Mouse (Mus musculus): ENCODE results near the gene Kif2c. TPM values are rescaled to one million over a fixed set of nuclear protein-coding genes. Genes with fewer than 3 reads are reported as not detected.

Gene Kif2c
- polyA plus RNA-seq, 1 experiment = 2.5 TPM

DNA sequence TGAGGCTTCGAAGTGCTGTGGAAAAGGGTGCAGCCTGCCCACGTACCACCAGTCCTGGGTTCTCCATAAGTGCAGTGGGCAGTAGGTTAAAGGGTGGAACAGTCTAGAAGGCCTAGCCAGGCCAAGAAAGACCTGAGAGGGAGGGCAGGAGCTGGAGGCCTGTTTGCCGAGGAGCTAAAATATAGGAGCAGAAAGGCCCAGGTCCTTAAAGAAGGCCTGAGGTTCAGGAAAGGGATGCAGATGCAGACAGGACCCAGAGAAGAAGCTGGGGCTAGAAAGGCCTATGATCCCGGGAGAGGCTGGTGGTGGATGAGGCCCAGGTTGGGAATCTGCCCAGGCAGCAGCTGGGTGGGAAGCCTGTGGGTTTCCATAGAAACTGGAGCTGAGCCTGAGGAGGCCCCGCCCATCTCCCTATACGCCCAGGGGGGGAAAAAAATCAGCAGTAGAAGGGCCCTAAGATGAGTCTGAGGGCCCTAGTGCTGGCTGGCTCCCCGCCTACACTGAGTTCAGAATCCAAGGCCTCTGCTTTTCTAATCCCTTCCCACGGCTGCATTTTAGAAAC, 57.0 kb downstream of the Kif2c start, which contains the start of gene Btbd19:
Gene Btbd19, minus strand, starts transcription at position 378 of the 562 bp plus-strand sequence.
- Histone ChIP-seq H3K4me3 (ENCODE audit: extremely low read depth, insufficient read depth, insufficient read length) (peak within 1 kb of the TSS; percentile 31), H3K27me3 (ENCODE audit: control insufficient read depth, insufficient read depth, low read length) (no peaks in the 10 kb centered on the region), H3K36me3 (ENCODE audit: control insufficient read depth, insufficient read depth, low read length) (peaks cover 4% of the 10 kb centered on the region; the same call in 1 of the 2 replicates), H3K27ac (ENCODE audit: insufficient read depth, low read length) (peak within 1 kb of the TSS; percentile 97), H3K4me1 (ENCODE audit: control insufficient read depth, insufficient read depth, insufficient read length) (peaks cover 41% of the 10 kb centered on the region)
- WGBS = 40% methylated on average over 8 of the region's 8 CpGs
- no peak for DNase-seq (ENCODE audit: low read depth in 1 of 2, low spot score in 2 of 2)
- no peak for TF ChIP-seq CTCF (IDR thresholded peaks at IDR 0.05; ENCODE audit: extremely low read depth, insufficient read depth, insufficient read length, insufficient replicate concordance)

DNA sequence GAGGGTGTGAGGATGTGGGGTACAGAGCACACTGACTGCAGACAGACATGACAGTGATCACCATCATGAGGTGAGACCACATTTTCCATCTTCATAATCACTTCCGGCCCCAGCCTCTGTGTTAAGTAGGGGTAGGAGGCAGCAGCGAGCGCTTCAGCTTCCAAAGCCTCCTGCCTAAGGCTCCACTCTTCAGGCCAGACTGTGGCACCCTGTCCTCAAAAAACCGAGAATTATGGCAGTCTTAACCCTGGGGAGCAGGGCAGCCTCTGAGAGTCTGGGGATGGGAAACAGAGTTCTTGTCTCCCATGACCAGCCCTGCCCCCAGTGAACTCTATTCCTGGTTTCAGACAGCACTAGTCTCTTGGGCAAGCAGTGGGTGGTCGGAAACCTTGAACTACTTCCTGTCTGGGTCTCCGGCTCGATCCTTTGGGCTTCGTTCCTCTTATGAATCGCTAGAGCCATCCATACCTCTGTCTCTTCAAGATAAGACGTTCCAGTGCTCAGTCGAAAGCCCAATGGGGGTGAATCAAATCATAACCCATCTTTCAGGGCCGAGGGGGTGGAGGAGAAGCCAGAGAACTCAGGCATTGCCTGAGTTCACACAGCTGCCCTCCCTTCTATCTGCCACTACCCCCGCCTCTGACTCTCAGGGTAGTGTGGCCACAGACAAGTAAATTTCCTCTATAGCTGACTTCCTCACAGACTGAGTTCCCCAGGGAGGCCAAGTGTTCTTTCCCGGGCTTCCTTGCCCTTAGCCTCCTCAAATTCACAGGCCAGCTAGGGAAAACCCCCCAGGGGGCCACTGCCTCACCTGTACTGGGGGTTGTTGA, 57.7 kb downstream of the Kif2c start:
- H3K36me3 ChIP-seq (ENCODE audit: control insufficient read depth, insufficient read depth, low read length) = peaks cover 3% of the 10 kb centered on the region; the same call in 1 of the 2 replicates
- peak overlapping the region; percentile 97 for H3K27ac ChIP-seq (ENCODE audit: insufficient read depth, low read length)
- TF ChIP-seq CTCF (IDR thresholded peaks at IDR 0.05; ENCODE audit: extremely low read depth, insufficient read depth, insufficient read length, insufficient replicate concordance) = no peak
- no peak; the same call in 1 of the 2 replicates for TF ChIP-seq POLR2A (IDR thresholded peaks at IDR 0.05; ENCODE audit: low read depth, low read length)
- H3K27me3 ChIP-seq (ENCODE audit: control insufficient read depth, insufficient read depth, low read length) = no peaks in the 10 kb centered on the region
- peak overlapping the region; percentile 31 for H3K4me3 ChIP-seq (ENCODE audit: extremely low read depth, insufficient read depth, insufficient read length)
- DNase-seq (ENCODE audit: low read depth in 1 of 2, low spot score in 2 of 2) = peak; percentile 68 to 87
- peaks cover 41% of the 10 kb centered on the region for H3K4me1 ChIP-seq (ENCODE audit: control insufficient read depth, insufficient read depth, insufficient read length)
- 1% methylated on average over 14 of the region's 14 CpGs for WGBS

DNA sequence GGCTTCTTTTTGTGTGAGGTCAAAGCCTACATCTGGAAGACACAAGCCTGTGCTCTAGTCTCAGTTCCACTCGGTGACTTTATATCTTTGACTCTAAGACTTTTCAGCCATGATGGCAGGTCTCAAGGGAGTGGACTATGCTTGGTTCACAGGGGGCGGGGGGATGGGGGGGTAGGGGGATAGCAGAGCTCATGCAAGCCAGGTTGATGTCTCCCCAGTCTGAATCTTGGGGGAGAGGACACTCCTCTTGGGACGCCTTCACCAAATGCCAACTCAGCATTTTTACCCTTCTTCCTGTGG, 58.3 kb downstream of the Kif2c start:
- no peaks in the 10 kb centered on the region for H3K27me3 ChIP-seq (ENCODE audit: control insufficient read depth, insufficient read depth, low read length)
- H3K4me3 ChIP-seq (ENCODE audit: extremely low read depth, insufficient read depth, insufficient read length) = no peak overlapping the region
- H3K36me3 ChIP-seq (ENCODE audit: control insufficient read depth, insufficient read depth, low read length) = peaks cover 3% of the 10 kb centered on the region; the same call in 1 of the 2 replicates
- no peak for TF ChIP-seq POLR2A (IDR thresholded peaks at IDR 0.05; ENCODE audit: low read depth, low read length)
- TF ChIP-seq CTCF (IDR thresholded peaks at IDR 0.05; ENCODE audit: extremely low read depth, insufficient read depth, insufficient read length, insufficient replicate concordance) = no peak
- DNase-seq (ENCODE audit: low read depth in 1 of 2, low spot score in 2 of 2) = no peak
- H3K4me1 ChIP-seq (ENCODE audit: control insufficient read depth, insufficient read depth, insufficient read length) = peaks cover 41% of the 10 kb centered on the region
- WGBS = 19% methylated on average over 3 of the region's 3 CpGs
- peak overlapping the region; percentile 97 for H3K27ac ChIP-seq (ENCODE audit: insufficient read depth, low read length)

DNA sequence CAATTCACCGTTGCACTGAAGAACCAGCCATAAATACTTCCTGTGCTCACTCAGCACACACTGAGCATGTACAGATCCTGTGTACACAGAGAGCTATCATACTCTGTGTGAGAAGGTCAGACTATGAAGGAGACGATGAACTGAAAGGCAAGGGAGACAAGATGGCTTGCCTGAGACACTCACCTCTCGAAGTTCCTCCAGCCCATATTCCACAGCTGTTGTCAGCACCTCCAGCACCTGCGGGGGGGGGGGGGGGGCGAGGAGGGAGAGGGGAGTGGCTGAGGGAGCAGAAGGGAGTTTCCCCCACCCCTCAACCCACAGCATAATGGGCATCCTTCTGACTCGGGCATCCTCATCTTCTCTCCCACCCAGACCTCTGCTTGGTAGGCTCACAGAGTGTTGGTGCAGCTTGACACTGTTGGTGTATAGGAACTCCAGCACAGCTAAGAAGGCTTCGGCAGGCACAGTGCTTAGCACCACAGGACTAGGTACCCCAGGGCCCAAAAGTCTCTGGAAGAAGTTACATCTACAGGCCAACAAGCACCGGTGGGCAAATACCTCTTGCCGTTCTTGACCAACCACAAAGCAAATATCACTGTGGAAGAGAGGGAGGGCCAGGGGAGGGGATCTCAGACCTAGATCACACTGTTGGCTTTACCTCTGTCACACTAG, 58.8 kb downstream of the Kif2c start:
- 43% methylated on average over 8 of the region's 9 CpGs for WGBS
- TF ChIP-seq CTCF (IDR thresholded peaks at IDR 0.05; ENCODE audit: extremely low read depth, insufficient read depth, insufficient read length, insufficient replicate concordance) = no peak
- TF ChIP-seq POLR2A (IDR thresholded peaks at IDR 0.05; ENCODE audit: low read depth, low read length) = no peak
- H3K27me3 ChIP-seq (ENCODE audit: control insufficient read depth, insufficient read depth, low read length) = no peaks in the 10 kb centered on the region
- H3K4me1 ChIP-seq (ENCODE audit: control insufficient read depth, insufficient read depth, insufficient read length) = peaks cover 41% of the 10 kb centered on the region
- no peak overlapping the region for H3K4me3 ChIP-seq (ENCODE audit: extremely low read depth, insufficient read depth, insufficient read length)
- peaks cover under 1% of the 10 kb centered on the region; the same call in 1 of the 2 replicates for H3K36me3 ChIP-seq (ENCODE audit: control insufficient read depth, insufficient read depth, low read length)
- DNase-seq (ENCODE audit: low read depth in 1 of 2, low spot score in 2 of 2) = no peak
- peak overlapping the region; percentile 62 for H3K27ac ChIP-seq (ENCODE audit: insufficient read depth, low read length)

DNA sequence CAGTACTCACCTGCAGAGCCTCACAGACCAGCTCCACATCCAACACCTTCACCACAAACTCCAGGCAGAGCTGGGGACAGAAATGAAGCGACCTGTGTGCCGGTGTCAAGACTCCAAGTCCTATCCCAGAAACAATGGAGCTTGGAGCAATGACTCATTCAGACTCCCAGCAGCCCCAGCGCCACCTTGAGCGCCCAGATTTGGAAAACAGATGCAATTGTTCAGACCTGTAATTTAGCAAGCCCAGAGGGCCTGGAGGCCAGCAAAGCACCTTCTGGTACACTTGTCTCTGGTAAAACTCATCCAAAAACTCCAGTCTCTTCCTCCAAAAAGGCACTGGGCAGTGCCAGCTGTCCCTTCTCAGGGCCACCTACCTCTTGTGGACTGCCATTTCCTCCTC, 60.2 kb downstream of the Kif2c start:
- no peak for DNase-seq (ENCODE audit: low read depth in 1 of 2, low spot score in 2 of 2)
- Histone ChIP-seq H3K27me3 (ENCODE audit: control insufficient read depth, insufficient read depth, low read length) (no peaks in the 10 kb centered on the region), H3K4me3 (ENCODE audit: extremely low read depth, insufficient read depth, insufficient read length) (no peak overlapping the region), H3K4me1 (ENCODE audit: control insufficient read depth, insufficient read depth, insufficient read length) (peaks cover 41% of the 10 kb centered on the region), H3K27ac (ENCODE audit: insufficient read depth, low read length) (no peak overlapping the region), H3K36me3 (ENCODE audit: control insufficient read depth, insufficient read depth, low read length) (no peaks in the 10 kb centered on the region)
- WGBS = 90% methylated on average over 4 of the region's 4 CpGs
- TF ChIP-seq CTCF (IDR thresholded peaks at IDR 0.05; ENCODE audit: extremely low read depth, insufficient read depth, insufficient read length, insufficient replicate concordance) (no peak), POLR2A (IDR thresholded peaks at IDR 0.05; ENCODE audit: low read depth, low read length) (no peak)

DNA sequence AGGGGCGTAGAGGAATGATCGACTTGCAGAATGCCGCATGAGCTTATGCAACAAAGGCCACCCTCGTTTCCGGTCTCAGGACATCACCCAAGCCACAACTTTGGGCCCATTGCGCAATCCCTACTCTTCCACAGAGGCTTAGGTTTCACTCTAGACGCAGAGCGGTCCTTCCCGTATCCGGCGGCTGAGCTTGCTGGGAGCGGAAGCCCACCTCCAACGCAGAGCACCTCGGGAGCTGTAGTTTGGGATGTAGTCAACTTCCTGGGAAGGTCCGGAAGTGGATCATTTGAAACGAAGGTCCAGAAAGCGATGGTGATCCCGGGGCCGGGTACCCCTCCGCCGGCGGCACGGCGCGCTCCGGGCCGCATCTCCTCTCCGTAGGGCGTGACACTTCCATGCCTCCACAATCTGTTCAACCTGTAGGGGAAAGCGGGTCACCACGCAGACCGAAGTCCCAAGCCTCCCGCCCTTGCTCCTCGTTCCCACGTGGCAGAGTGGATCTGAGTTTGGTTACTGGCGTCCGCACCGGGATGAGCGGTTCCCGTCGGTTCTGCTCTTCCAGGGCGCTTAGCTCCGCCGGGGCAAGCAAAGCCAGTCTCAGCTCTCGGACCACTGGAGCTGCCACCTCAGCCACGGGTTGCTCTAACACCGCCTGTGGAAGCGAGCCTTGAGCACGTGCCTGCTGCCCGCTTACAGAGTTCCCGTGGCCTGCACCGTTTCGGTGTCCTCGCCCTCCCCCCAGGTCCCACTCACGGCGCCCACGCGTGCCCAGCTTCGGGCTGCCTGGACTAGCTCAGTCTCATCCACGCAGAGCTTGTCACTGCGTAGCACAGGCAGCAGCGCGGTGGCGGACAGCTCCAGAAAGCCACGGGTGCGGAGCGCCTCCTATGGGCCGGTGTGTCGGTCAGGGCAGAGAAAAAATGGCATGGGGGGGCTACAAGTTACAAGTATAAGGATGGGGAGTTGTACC, 61.7 kb downstream of the Kif2c start:
- DNase-seq (ENCODE audit: low read depth in 1 of 2, low spot score in 2 of 2) = peak; percentile 67 to 87
- H3K27me3 ChIP-seq (ENCODE audit: control insufficient read depth, insufficient read depth, low read length) = no peaks in the 10 kb centered on the region

More for the DNA sequence above, 61.7 kb downstream of the Kif2c start:
- under 1% methylated on average over 69 of the region's 69 CpGs for WGBS
- peak; percentile 91 for TF ChIP-seq CTCF (IDR thresholded peaks at IDR 0.05; ENCODE audit: extremely low read depth, insufficient read depth, insufficient read length, insufficient replicate concordance)
- peak; percentile 82 for TF ChIP-seq POLR2A (IDR thresholded peaks at IDR 0.05; ENCODE audit: low read depth, low read length)
- Histone ChIP-seq H3K36me3 (ENCODE audit: control insufficient read depth, insufficient read depth, low read length) (no peaks in the 10 kb centered on the region), H3K4me1 (ENCODE audit: control insufficient read depth, insufficient read depth, insufficient read length) (peaks cover 28% of the 10 kb centered on the region), H3K4me3 (ENCODE audit: extremely low read depth, insufficient read depth, insufficient read length) (peak overlapping the region; percentile 75), H3K27ac (ENCODE audit: insufficient read depth, low read length) (peak overlapping the region; percentile 81)
